ENCODE assay signal across 25 mouse cellular contexts in the genomic region with DNA sequence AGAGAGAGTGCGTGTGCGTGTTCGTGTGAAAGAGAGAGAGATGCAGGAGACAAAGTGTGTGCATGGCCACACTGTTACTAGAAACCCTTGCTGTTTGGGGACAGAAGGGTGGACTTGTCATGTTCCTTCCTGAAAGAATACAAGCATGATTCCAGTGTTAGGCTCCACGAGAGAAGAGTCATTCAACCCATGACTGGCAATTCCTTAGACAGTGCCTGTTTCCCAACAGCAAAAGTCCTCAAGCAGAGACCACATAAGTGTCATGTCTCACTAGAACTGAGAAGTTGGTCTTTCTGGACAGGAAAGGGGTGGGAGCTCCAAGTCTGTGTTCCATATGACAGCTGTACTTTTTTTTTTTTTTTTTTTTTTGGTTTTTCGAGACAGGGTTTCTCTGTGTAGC. TPM values are rescaled to one million over a fixed set of nuclear protein-coding genes. Genes with fewer than 3 reads are reported as not detected.
DNase-seq lines count a peak whose midpoint lies in the region; ATAC-seq lines count a peak whose summit lies in the region.
"Had no signal": no experiment of that assay in that cellular context is flagged by ENCODE, and none has a peak within 500 bp of the region (broad histone marks: within the 10 kb centered on the region; RNA-seq: fewer than 3 reads in every experiment).

No protein-coding gene starts in this region.

- H3K4me1 ChIP-seq in midbrain, embryonic 11.5 days (ENCODE audit: control insufficient read depth, insufficient read depth, low read length), result 0 out of 2 replicates have a peak, but pooled peaks cover 4% of the 10 kb centered on the region
- peaks cover 22% of the 10 kb centered on the region for H3K4me1 ChIP-seq in midbrain, embryonic 15.5 days
- H3K4me1 ChIP-seq in limb, embryonic 10.5 days, result peaks cover under 1% of the 10 kb centered on the region; the same call in 1 of the 2 replicates

- H3K9ac ChIP-seq in midbrain, embryonic 11.5 days (ENCODE audit: low read length), result no peak overlapping the region
- no peak overlapping the region for H3K9ac ChIP-seq in midbrain, embryonic 15.5 days
- H3K9ac ChIP-seq: embryonic facial prominence, embryonic 15.5 days; forebrain, embryonic 15.5 days; heart, embryonic 13.5 days; hindbrain, embryonic 12.5 days had no signal

- no peak overlapping the region for H3K4me2 ChIP-seq in midbrain, embryonic 11.5 days
- no peak overlapping the region for H3K4me2 ChIP-seq in midbrain, embryonic 15.5 days
- H3K4me2 ChIP-seq: embryonic facial prominence, embryonic 15.5 days; forebrain, embryonic 15.5 days; heart, embryonic 13.5 days; hindbrain, embryonic 12.5 days had no signal

- peak; percentile 81 for DNase-seq in midbrain, embryonic 11.5 days (ENCODE audit: low spot score, missing footprints)
- DNase-seq in gastrocnemius, adult 8-10 months (ENCODE audit: low spot score in 2 of 2), result no peak
- no peak for DNase-seq in limb, embryonic 10.5 days (ENCODE audit: low spot score)
- DNase-seq in urinary bladder, postnatal 36 days (ENCODE audit: low spot score in 2 of 2), result no peak
- DNase-seq: adrenal gland, adult 8-10 months; adrenal gland, postnatal 36 days; B cell, adult 2 months; cerebellum, adult 18-20 months; cerebellum, adult 9-11 months; embryo, embryonic 11 days; gastrocnemius, postnatal 14 days; heart, postnatal 36 days had no signal

- H3K27me3 ChIP-seq in midbrain, embryonic 11.5 days (ENCODE audit: control insufficient read depth, insufficient read depth, low read length), result no peaks in the 10 kb centered on the region
- no peaks in the 10 kb centered on the region for H3K27me3 ChIP-seq in midbrain, embryonic 15.5 days (replicated peaks)
- no peaks in the 10 kb centered on the region for H3K27me3 ChIP-seq in limb, embryonic 10.5 days (ENCODE audit: low read depth, poor library complexity, severe bottlenecking)
- H3K27me3 ChIP-seq: embryonic facial prominence, embryonic 15.5 days; forebrain, embryonic 15.5 days; heart, embryonic 13.5 days; hindbrain, embryonic 12.5 days had no signal

- no peaks in the 10 kb centered on the region for H3K9me3 ChIP-seq in midbrain, embryonic 11.5 days (ENCODE audit: control insufficient read depth, low read length)
- H3K9me3 ChIP-seq in midbrain, embryonic 15.5 days, result no peaks in the 10 kb centered on the region
- H3K9me3 ChIP-seq in limb, embryonic 10.5 days (replicated peaks), result no peaks in the 10 kb centered on the region
- H3K9me3 ChIP-seq: embryonic facial prominence, embryonic 15.5 days; forebrain, embryonic 10.5 days; forebrain, embryonic 15.5 days; G1E; heart, embryonic 13.5 days; hindbrain, embryonic 12.5 days had no signal

- H3K27ac ChIP-seq in midbrain, embryonic 11.5 days (ENCODE audit: low read depth, low read length), result no peak overlapping the region
- H3K27ac ChIP-seq in midbrain, embryonic 15.5 days, result no peak overlapping the region
- H3K27ac ChIP-seq in limb, embryonic 10.5 days, result no peak overlapping the region
- H3K27ac ChIP-seq: embryonic facial prominence, embryonic 15.5 days; forebrain, embryonic 10.5 days; forebrain, embryonic 15.5 days; heart, embryonic 13.5 days; hindbrain, embryonic 12.5 days had no signal

- no peak for ATAC-seq in midbrain, embryonic 11.5 days (ENCODE audit: low FRiP score)
- ATAC-seq in midbrain, embryonic 15.5 days (replicated peaks), result no peak
- ATAC-seq in common myeloid progenitor, adult 5-6 weeks (replicated peaks; ENCODE audit: low read depth, poor library complexity, severe bottlenecking), result peak; percentile 85
- peak; percentile 60 for ATAC-seq in megakaryocyte, adult 5-6 weeks (ENCODE audit: poor library complexity, severe bottlenecking)
- ATAC-seq: CD4-positive, CD25-positive, alpha-beta regulatory T cell, adult 4 months; forebrain, embryonic 15.5 days; hindbrain, embryonic 16.5 days; inflammation-experienced regulatory T-cells, adult 6 months had no signal

- H3K36me3 ChIP-seq in midbrain, embryonic 11.5 days (ENCODE audit: control insufficient read depth, insufficient read depth, low read length), result no peaks in the 10 kb centered on the region
- no peaks in the 10 kb centered on the region for H3K36me3 ChIP-seq in midbrain, embryonic 15.5 days (replicated peaks)
- H3K36me3 ChIP-seq in limb, embryonic 10.5 days, result no peaks in the 10 kb centered on the region
- H3K36me3 ChIP-seq: embryonic facial prominence, embryonic 15.5 days; forebrain, embryonic 10.5 days; forebrain, embryonic 15.5 days; heart, embryonic 13.5 days; hindbrain, embryonic 12.5 days had no signal

- 88% methylated on average over 4 of the region's 5 CpGs for WGBS in midbrain, embryonic 11.5 days
- WGBS in midbrain, embryonic 15.5 days, result 92% methylated on average over 4 of the region's 5 CpGs
- WGBS in limb, embryonic 10.5 days, result 92% methylated on average over 4 of the region's 5 CpGs

- no peak overlapping the region for H3K4me3 ChIP-seq in midbrain, embryonic 11.5 days (ENCODE audit: low read depth, low read length)
- H3K4me3 ChIP-seq in midbrain, embryonic 15.5 days, result no peak overlapping the region
- H3K4me3 ChIP-seq in limb, embryonic 10.5 days, result no peak overlapping the region
- H3K4me3 ChIP-seq: embryonic facial prominence, embryonic 15.5 days; erythroblast, embryonic 14.5 days; forebrain, embryonic 10.5 days; forebrain, embryonic 15.5 days; heart, embryonic 13.5 days; hindbrain, embryonic 12.5 days had no signal

RNA-seq across cellular contexts. Expression of a gene that starts 10.1 kb away (rescaled TPM):
- 5.4 and 5.8 TPM in 2 replicates for polyA plus RNA-seq in midbrain, embryonic 11.5 days (2014; fragmentation: Nextera tagmentation; extraction: Ambion mirVana)
- polyA plus RNA-seq in midbrain, embryonic 15.5 days (2015; fragmentation: Nextera tagmentation; extraction: Ambion mirVana), result 11.3 and 12.0 TPM in 2 replicates
- total RNA-seq in common myeloid progenitor, adult 5-6 weeks (2017), result 7.6 and 11.4 TPM in 2 replicates
- 1.2 and 1.8 TPM in 2 replicates for total RNA-seq in megakaryocyte, adult 5-6 weeks (2015)
- total RNA-seq in megakaryocyte, adult 5-6 weeks (2017), result 2.5 and 3.4 TPM in 2 replicates
- total RNA-seq in gastrocnemius, adult 8-10 months (2022), result 1 to 10 TPM; 5.0 to 7.6 (median 7.4) TPM
- polyA plus RNA-seq in limb, embryonic 10.5 days (2016; fragmentation: Nextera tagmentation; extraction: Ambion mirVana), result 2.3 and 3.2 TPM in 2 replicates

Comparison
In these comparisons a context has a peak if more than half of its experiments do, and no peak if none do; other contexts are left out.
1. ATAC-seq: peak in common myeloid progenitor, adult 5-6 weeks (single experiment) and megakaryocyte, adult 5-6 weeks (single experiment); none in midbrain, embryonic 11.5 days (single experiment) and midbrain, embryonic 15.5 days (single experiment).